Mouse (Mus musculus) skeletal muscle tissue, adult 2 months (tissue): ENCODE results near the gene Zfp644.
"Not testable (repeated sequence)": the region's sequence is repeated elsewhere in the genome, so short reads cannot be mapped to it uniquely, and the experiment has no call there.

Experiments
- DNase-seq: peaks from one replicate; pipeline ENCODE4 v3.0.0-alpha.2; 2012; ENCODE audit warnings: low read depth, low spot score

Zfp644 gene

GRCm38 (mm10) chr5:106696396-106697337 is at the start of gene Zfp644:
TSS of gene Zfp644 (minus strand) at chr5:106697287.
- peak; percentile 68 for DNase-seq

GRCm38 (mm10) chr5:106739716-106740115 is 42.6 kb upstream of the Zfp644 start:
- DNase-seq: no peak

- no peak for DNase-seq
These were observed 26.4 kb upstream of the Zfp644 start for GRCm38 (mm10) chr5:106723487-106723886.

- no peak for DNase-seq
These were observed 25.7 kb upstream of the Zfp644 start for GRCm38 (mm10) chr5:106722771-106723170.

- DNase-seq: no peak
These were observed 14.8 kb upstream of the Zfp644 start for GRCm38 (mm10) chr5:106711870-106712277.

GRCm38 (mm10) chr5:106711220-106711726 is 14.2 kb upstream of the Zfp644 start:
- no peak for DNase-seq

- no peak for DNase-seq
These were observed 13.5 kb upstream of the Zfp644 start for GRCm38 (mm10) chr5:106710611-106711010.

- DNase-seq: no peak
These were observed 13.0 kb upstream of the Zfp644 start for GRCm38 (mm10) chr5:106710085-106710409.

- DNase-seq: no peak
These were observed 12.4 kb upstream of the Zfp644 start for GRCm38 (mm10) chr5:106709388-106710084.

- DNase-seq: no peak
These were observed 9.3 kb upstream of the Zfp644 start for GRCm38 (mm10) chr5:106706363-106706762.

- no peak for DNase-seq
These were observed 8.1 kb upstream of the Zfp644 start for GRCm38 (mm10) chr5:106705162-106705561.

GRCm38 (mm10) chr5:106695681-106696395 is 1.2 kb downstream of the Zfp644 start:
- peak; percentile 32 for DNase-seq

- DNase-seq: no peak
These were observed 1.9 kb downstream of the Zfp644 start for GRCm38 (mm10) chr5:106695141-106695540.

- no peak for DNase-seq
These were observed 2.4 kb downstream of the Zfp644 start for GRCm38 (mm10) chr5:106694683-106695082.

- DNase-seq: no peak
These were observed 4.1 kb downstream of the Zfp644 start for GRCm38 (mm10) chr5:106693034-106693433.

- no peak for DNase-seq
These were observed 16.2 kb downstream of the Zfp644 start for GRCm38 (mm10) chr5:106680636-106681458.

- no peak for DNase-seq
These were observed 17.4 kb downstream of the Zfp644 start for GRCm38 (mm10) chr5:106679659-106680058.

- DNase-seq: not testable (repeated sequence)
These were observed 18.3 kb downstream of the Zfp644 start for GRCm38 (mm10) chr5:106678823-106679222.

- DNase-seq: no peak
These were observed 20.3 kb downstream of the Zfp644 start for GRCm38 (mm10) chr5:106676784-106677183.

GRCm38 (mm10) chr5:106672597-106672996 is 24.5 kb downstream of the Zfp644 start:
- DNase-seq: no peak

GRCm38 (mm10) chr5:106671893-106672292 is 25.2 kb downstream of the Zfp644 start:
- no peak for DNase-seq
